Mouse (Mus musculus) NIH3T3 (cell line): ENCODE data around the gene Gm42791.

Experiments
- DNase-seq: peaks from one replicate; pipeline ENCODE4 v3.0.0-alpha.2; 2012; ENCODE audit warnings: low read depth

The Gm42791 gene

GRCm38 (mm10) chr5:149007295-149007646 lies 12.3 kb upstream of the Gm42791 start:
- DNase-seq = no peak

- DNase-seq = peak; percentile 100
Measured at GRCm38 (mm10) chr5:149006362-149007294, 11.7 kb upstream of the Gm42791 start.

- DNase-seq = no peak
Measured at GRCm38 (mm10) chr5:149005701-149006361, 10.9 kb upstream of the Gm42791 start.

GRCm38 (mm10) chr5:149005083-149005482 lies 10.1 kb upstream of the Gm42791 start:
- no peak for DNase-seq

GRCm38 (mm10) chr5:149003137-149003536 lies 8.2 kb upstream of the Gm42791 start:
- no peak for DNase-seq

- no peak for DNase-seq
Measured at GRCm38 (mm10) chr5:149002803-149003115, 7.8 kb upstream of the Gm42791 start.

- no peak for DNase-seq
Measured at GRCm38 (mm10) chr5:149002034-149002802, 7.3 kb upstream of the Gm42791 start.

GRCm38 (mm10) chr5:148999802-149000201 lies 4.9 kb upstream of the Gm42791 start:
- DNase-seq = no peak

GRCm38 (mm10) chr5:148998512-148998911 lies 3.6 kb upstream of the Gm42791 start:
- no peak for DNase-seq

- DNase-seq = no peak
Measured at GRCm38 (mm10) chr5:148996709-148997037, 1.7 kb upstream of the Gm42791 start.

- DNase-seq = peak; percentile 90
Measured at GRCm38 (mm10) chr5:148995962-148996708, 1.2 kb upstream of the Gm42791 start.

GRCm38 (mm10) chr5:148994311-148994705 lies 639 bp downstream of the Gm42791 start:
- DNase-seq = peak; percentile 50

- DNase-seq = no peak
Measured at GRCm38 (mm10) chr5:148992598-148992997, 2.3 kb downstream of the Gm42791 start.

GRCm38 (mm10) chr5:148990891-148991311 lies 4.0 kb downstream of the Gm42791 start:
- DNase-seq = no peak

GRCm38 (mm10) chr5:148989480-148989879 lies 5.5 kb downstream of the Gm42791 start:
- DNase-seq = peak; percentile 46

GRCm38 (mm10) chr5:148984961-148985360 lies 10.0 kb downstream of the Gm42791 start:
- DNase-seq = no peak

- no peak for DNase-seq
Measured at GRCm38 (mm10) chr5:148983696-148984095, 11.3 kb downstream of the Gm42791 start.

GRCm38 (mm10) chr5:148983108-148983664 lies 11.8 kb downstream of the Gm42791 start:
- peak; percentile 24 for DNase-seq

GRCm38 (mm10) chr5:148982396-148982795 lies 12.6 kb downstream of the Gm42791 start:
- no peak for DNase-seq

GRCm38 (mm10) chr5:148980607-148981006 lies 14.3 kb downstream of the Gm42791 start:
- peak; percentile 24 for DNase-seq

- DNase-seq = no peak
Measured at GRCm38 (mm10) chr5:148978458-148979165, 16.3 kb downstream of the Gm42791 start.
